Mouse (Mus musculus): Measurements from ENCODE around the gene Lin28b. TPM values are rescaled to one million over a fixed set of nuclear protein-coding genes. Genes with fewer than 3 reads are reported as not detected.

Lin28b gene
- polyA plus RNA-seq (2014; fragmentation: Nextera tagmentation; extraction: Ambion mirVana), result 8.8 and 9.1 TPM in 2 replicates

- WGBS, result under 1% methylated on average over 116 of the region's 139 CpGs
- Histone ChIP-seq H3K4me3 (replicated peaks; ENCODE audit: low read length) (peak within 1 kb of the TSS; percentile 79), H3K9me3 (ENCODE audit: control insufficient read depth, low read length) (no peaks in the 10 kb centered on the region), H3K4me2 (replicated peaks) (peak within 1 kb of the TSS; percentile 71), H3K4me1 (replicated peaks; ENCODE audit: control insufficient read depth, insufficient read depth, low read length) (peaks cover 4% of the 10 kb centered on the region; the same call in 1 of the 2 replicates), H3K27me3 (ENCODE audit: control insufficient read depth, insufficient read depth, low read length) (no peaks in the 10 kb centered on the region), H3K9ac (peak within 1 kb of the TSS; percentile 67), H3K36me3 (replicated peaks; ENCODE audit: control insufficient read depth, insufficient read depth) (no peaks in the 10 kb centered on the region), H3K27ac (peak within 1 kb of the TSS; percentile 92)
- DNase-seq (ENCODE audit: low spot score) (peak; percentile 82), ATAC-seq (ENCODE audit: low FRiP score) (peak; percentile 95)
Observed at GRCm38 (mm10) chr10:45485761-45486602, at the start of gene Lin28b. TSS of gene Lin28b (minus strand) at chr10:45486395.

GRCm38 (mm10) chr10:45511764-45512163 lies 25.6 kb upstream of the Lin28b start:
- H3K4me3 ChIP-seq (replicated peaks; ENCODE audit: low read length), result no peak overlapping the region
- H3K4me2 ChIP-seq (replicated peaks), result no peak overlapping the region
- H3K9me3 ChIP-seq (ENCODE audit: control insufficient read depth, low read length), result no peaks in the 10 kb centered on the region
- no peaks in the 10 kb centered on the region for H3K36me3 ChIP-seq (replicated peaks; ENCODE audit: control insufficient read depth, insufficient read depth)
- H3K27ac ChIP-seq, result no peak overlapping the region
- no peak overlapping the region for H3K9ac ChIP-seq
- no peaks in the 10 kb centered on the region for H3K27me3 ChIP-seq (ENCODE audit: control insufficient read depth, insufficient read depth, low read length)
- DNase-seq (ENCODE audit: low spot score), result peak; percentile 59
- 70% methylated on average over 2 of the region's 2 CpGs for whole genome bisulfite sequencing
- ATAC-seq (ENCODE audit: low FRiP score), result no peak
- no peaks in the 10 kb centered on the region for H3K4me1 ChIP-seq (replicated peaks; ENCODE audit: control insufficient read depth, insufficient read depth, low read length)

GRCm38 (mm10) chr10:45510662-45511061 lies 24.5 kb upstream of the Lin28b start:
- Histone ChIP-seq H3K4me2 (replicated peaks) (no peak overlapping the region), H3K27ac (no peak overlapping the region), H3K27me3 (ENCODE audit: control insufficient read depth, insufficient read depth, low read length) (no peaks in the 10 kb centered on the region), H3K4me1 (replicated peaks; ENCODE audit: control insufficient read depth, insufficient read depth, low read length) (no peaks in the 10 kb centered on the region), H3K4me3 (replicated peaks; ENCODE audit: low read length) (no peak overlapping the region), H3K9ac (no peak overlapping the region), H3K36me3 (replicated peaks; ENCODE audit: control insufficient read depth, insufficient read depth) (no peaks in the 10 kb centered on the region), H3K9me3 (ENCODE audit: control insufficient read depth, low read length) (no peaks in the 10 kb centered on the region)
- ATAC-seq (ENCODE audit: low FRiP score) (no peak), DNase-seq (ENCODE audit: low spot score) (no peak)
- 92% methylated on average over 3 of the region's 3 CpGs for WGBS

- Histone ChIP-seq H3K9ac (no peak overlapping the region), H3K27ac (no peak overlapping the region), H3K27me3 (ENCODE audit: control insufficient read depth, insufficient read depth, low read length) (no peaks in the 10 kb centered on the region), H3K36me3 (replicated peaks; ENCODE audit: control insufficient read depth, insufficient read depth) (no peaks in the 10 kb centered on the region), H3K4me2 (replicated peaks) (no peak overlapping the region), H3K4me3 (replicated peaks; ENCODE audit: low read length) (no peak overlapping the region), H3K4me1 (replicated peaks; ENCODE audit: control insufficient read depth, insufficient read depth, low read length) (no peaks in the 10 kb centered on the region), H3K9me3 (ENCODE audit: control insufficient read depth, low read length) (no peaks in the 10 kb centered on the region)
- WGBS, result 98% methylated on average over 1 of the region's 1 CpGs
- DNase-seq (ENCODE audit: low spot score), result peak; percentile 30
- ATAC-seq (ENCODE audit: low FRiP score), result no peak
Observed at GRCm38 (mm10) chr10:45500259-45500658, 14.1 kb upstream of the Lin28b start.

- Histone ChIP-seq H3K4me1 (replicated peaks; ENCODE audit: control insufficient read depth, insufficient read depth, low read length) (peaks cover 4% of the 10 kb centered on the region; the same call in 1 of the 2 replicates), H3K27me3 (ENCODE audit: control insufficient read depth, insufficient read depth, low read length) (no peaks in the 10 kb centered on the region), H3K4me3 (replicated peaks; ENCODE audit: low read length) (peak overlapping the region; percentile 79), H3K9ac (peak overlapping the region; percentile 67), H3K36me3 (replicated peaks; ENCODE audit: control insufficient read depth, insufficient read depth) (no peaks in the 10 kb centered on the region), H3K4me2 (replicated peaks) (peak overlapping the region; percentile 71), H3K9me3 (ENCODE audit: control insufficient read depth, low read length) (no peaks in the 10 kb centered on the region), H3K27ac (peak overlapping the region; percentile 92)
- no peak for DNase-seq (ENCODE audit: low spot score)
- WGBS, result under 1% methylated on average over 40 of the region's 40 CpGs
- no peak for ATAC-seq (ENCODE audit: low FRiP score)
Observed at GRCm38 (mm10) chr10:45486603-45486946, 380 bp upstream of the Lin28b start.

- WGBS, result under 1% methylated on average over 32 of the region's 32 CpGs
Observed at GRCm38 (mm10) chr10:45485226-45485760, 902 bp downstream of the Lin28b start.

GRCm38 (mm10) chr10:45483210-45483609 lies 3.0 kb downstream of the Lin28b start:
- Histone ChIP-seq H3K27ac (no peak overlapping the region), H3K27me3 (ENCODE audit: control insufficient read depth, insufficient read depth, low read length) (no peaks in the 10 kb centered on the region), H3K9ac (no peak overlapping the region), H3K4me2 (replicated peaks) (no peak overlapping the region), H3K4me3 (replicated peaks; ENCODE audit: low read length) (no peak overlapping the region), H3K9me3 (ENCODE audit: control insufficient read depth, low read length) (no peaks in the 10 kb centered on the region), H3K36me3 (replicated peaks; ENCODE audit: control insufficient read depth, insufficient read depth) (no peaks in the 10 kb centered on the region), H3K4me1 (replicated peaks; ENCODE audit: control insufficient read depth, insufficient read depth, low read length) (peaks cover 4% of the 10 kb centered on the region; the same call in 1 of the 2 replicates)
- 70% methylated on average over 2 of the region's 2 CpGs for WGBS
- ATAC-seq (ENCODE audit: low FRiP score) (no peak), DNase-seq (ENCODE audit: low spot score) (no peak)

More at GRCm38 (mm10) chr10:45485226-45485760, 902 bp downstream of the Lin28b start:
- Histone ChIP-seq H3K9ac (peak overlapping the region; percentile 67), H3K9me3 (ENCODE audit: control insufficient read depth, low read length) (no peaks in the 10 kb centered on the region), H3K4me2 (replicated peaks) (peak overlapping the region; percentile 71), H3K4me3 (replicated peaks; ENCODE audit: low read length) (peak overlapping the region; percentile 79), H3K27me3 (ENCODE audit: control insufficient read depth, insufficient read depth, low read length) (no peaks in the 10 kb centered on the region), H3K27ac (peak overlapping the region; percentile 92), H3K4me1 (replicated peaks; ENCODE audit: control insufficient read depth, insufficient read depth, low read length) (peaks cover 4% of the 10 kb centered on the region; the same call in 1 of the 2 replicates), H3K36me3 (replicated peaks; ENCODE audit: control insufficient read depth, insufficient read depth) (no peaks in the 10 kb centered on the region)
- peak; percentile 66 for DNase-seq (ENCODE audit: low spot score)
- no peak for ATAC-seq (ENCODE audit: low FRiP score)

- Histone ChIP-seq H3K9ac (no peak overlapping the region; the same call in 1 of the 2 replicates), H3K27me3 (ENCODE audit: control insufficient read depth, insufficient read depth, low read length) (peaks cover 19% of the 10 kb centered on the region), H3K4me1 (replicated peaks; ENCODE audit: control insufficient read depth, insufficient read depth, low read length) (peaks cover 22% of the 10 kb centered on the region; the same call in 1 of the 2 replicates), H3K9me3 (ENCODE audit: control insufficient read depth, low read length) (no peaks in the 10 kb centered on the region), H3K36me3 (replicated peaks; ENCODE audit: control insufficient read depth, insufficient read depth) (no peaks in the 10 kb centered on the region), H3K27ac (no peak overlapping the region), H3K4me3 (replicated peaks; ENCODE audit: low read length) (peak overlapping the region; percentile 29), H3K4me2 (replicated peaks) (peak overlapping the region; percentile 50)
- DNase-seq (ENCODE audit: low spot score), result no peak
- WGBS, result 3% methylated on average over 21 of the region's 21 CpGs
- ATAC-seq (ENCODE audit: low FRiP score), result no peak
Observed at GRCm38 (mm10) chr10:45473663-45474333, 12.4 kb downstream of the Lin28b start.

GRCm38 (mm10) chr10:45473143-45473484 lies 13.1 kb downstream of the Lin28b start:
- no peak for DNase-seq (ENCODE audit: low spot score)
- Histone ChIP-seq H3K27ac (no peak overlapping the region), H3K9ac (no peak overlapping the region), H3K4me2 (replicated peaks) (no peak overlapping the region; the same call in 1 of the 2 replicates), H3K27me3 (ENCODE audit: control insufficient read depth, insufficient read depth, low read length) (peaks cover 19% of the 10 kb centered on the region), H3K4me1 (replicated peaks; ENCODE audit: control insufficient read depth, insufficient read depth, low read length) (peaks cover 23% of the 10 kb centered on the region; the same call in 1 of the 2 replicates), H3K4me3 (replicated peaks; ENCODE audit: low read length) (no peak overlapping the region), H3K9me3 (ENCODE audit: control insufficient read depth, low read length) (no peaks in the 10 kb centered on the region), H3K36me3 (replicated peaks; ENCODE audit: control insufficient read depth, insufficient read depth) (no peaks in the 10 kb centered on the region)
- no peak for ATAC-seq (ENCODE audit: low FRiP score)
- WGBS, result 13% methylated on average over 5 of the region's 5 CpGs

Data from hindbrain, embryonic 14.5 days (tissue).